Mouse (Mus musculus) midbrain, embryonic 14.5 days (tissue): ENCODE results near the gene Fbxw27. TPM values are rescaled to one million over a fixed set of nuclear protein-coding genes. Genes with fewer than 3 reads are reported as not detected.

ENCODE experiments used
- polyA plus RNA-seq: library from polyadenylated mRNA; unstranded; fragments of >200 nt; fragmentation: Nextera tagmentation; extraction: Ambion mirVana; gene quantifications from 2 replicates; pipeline ENCODE4 v1.2.1, GENCODE M21; 2014

The Fbxw27 gene
- polyA plus RNA-seq, 1 experiment from 2014 or later, result not detected

Other genes with a start within 250 kb of the Fbxw27 start
- gene Fbxw15, start 222.4 kb downstream of the Fbxw27 start, polyA plus RNA-seq, result not detected in 2 replicates
- gene Fbxw24, start 164.6 kb downstream of the Fbxw27 start, polyA plus RNA-seq, result not detected in 2 replicates
- gene Fbxw25, start 126.0 kb downstream of the Fbxw27 start, polyA plus RNA-seq, result not detected in 2 replicates
- gene Fbxw18, start 88.0 kb downstream of the Fbxw27 start, polyA plus RNA-seq, result not detected in 2 replicates
- not detected in 2 replicates for gene Fbxw26, start 44.6 kb downstream of the Fbxw27 start, polyA plus RNA-seq
- gene Spink8, start 21.6 kb upstream of the Fbxw27 start, polyA plus RNA-seq, result not detected in 2 replicates
- 58.1 and 68.0 TPM in 2 replicates for gene Nme6, start 42.1 kb upstream of the Fbxw27 start, polyA plus RNA-seq
- gene Camp, start 58.9 kb upstream of the Fbxw27 start, polyA plus RNA-seq, result not detected in 2 replicates
- gene Cdc25a, start 84.9 kb upstream of the Fbxw27 start, polyA plus RNA-seq, result 8.4 and 13.8 TPM in 2 replicates
- gene Map4, start 140.8 kb upstream of the Fbxw27 start, polyA plus RNA-seq, result 144 and 159 TPM in 2 replicates